Mouse (Mus musculus) stomach, embryonic 15.5 days (tissue): Measurements from ENCODE around the gene Prkn. TPM values are rescaled to one million over a fixed set of nuclear protein-coding genes. Genes with fewer than 3 reads are reported as not detected.

ENCODE experiments used
- ATAC-seq: fragments of 200-750 bp; cut with Nextera tagmentation; 2 replicates; pipeline ENCODE4 v1.8.0; 2017; ENCODE audit warnings: low read depth, moderate number of reproducible peaks, moderate TSS enrichment; ENCODE audit not compliant: insufficient read depth, low FRiP score
- H3K27ac ChIP-seq: fragments of 300-500 bp; sonication (generic); 2 replicates; pipeline ENCODE4 v1.5.1; 2015; ENCODE audit warnings: mild to moderate bottlenecking, inconsistent platforms
- H3K27me3 ChIP-seq: fragments of 300-500 bp; sonication (generic); replicated peaks from 2 replicates; pipeline ENCODE4 v1.6.1; 2015; ENCODE audit warnings: inconsistent platforms
- H3K36me3 ChIP-seq: fragments of 300-500 bp; sonication (generic); 2 replicates; pipeline ENCODE4 v1.6.1; 2015; ENCODE audit warnings: inconsistent platforms
- H3K4me1 ChIP-seq: fragments of 300-500 bp; sonication (generic); 2 replicates; pipeline ENCODE4 v1.6.1; 2015; ENCODE audit warnings: inconsistent platforms
- H3K4me2 ChIP-seq: fragments of 300-500 bp; sonication (generic); 2 replicates; pipeline ENCODE4 v1.6.1; 2015; ENCODE audit warnings: mild to moderate bottlenecking, inconsistent platforms
- H3K4me3 ChIP-seq: fragments of 300-500 bp; sonication (generic); replicated peaks from 2 replicates; pipeline ENCODE4 v1.5.1; 2015; ENCODE audit warnings: inconsistent platforms
- H3K9ac ChIP-seq: fragments of 300-500 bp; sonication (generic); 2 replicates; pipeline ENCODE4 v1.6.1; 2015; ENCODE audit warnings: inconsistent platforms
- H3K9me3 ChIP-seq: fragments of 300-500 bp; sonication (generic); 2 replicates; pipeline ENCODE4 v1.6.1; 2016; ENCODE audit warnings: inconsistent platforms
- WGBS: fragments of 180-500 bp; shearing (Covaris S2); methylation state at CpG from one replicate; pipeline ENCODE4 v1.1.7; 2015; 5-methylcytosine and 5-hydroxymethylcytosine counted together
- polyA plus RNA-seq: library from polyadenylated mRNA; unstranded; fragments of >200 nt; fragmentation: Nextera tagmentation; extraction: Ambion mirVana; gene quantifications from 2 replicates; pipeline ENCODE4 v1.2.1, GENCODE M21; 2015

Gene Prkn
- polyA plus RNA-seq, 1 experiment from 2014 or later: 2.0 TPM

DNA sequence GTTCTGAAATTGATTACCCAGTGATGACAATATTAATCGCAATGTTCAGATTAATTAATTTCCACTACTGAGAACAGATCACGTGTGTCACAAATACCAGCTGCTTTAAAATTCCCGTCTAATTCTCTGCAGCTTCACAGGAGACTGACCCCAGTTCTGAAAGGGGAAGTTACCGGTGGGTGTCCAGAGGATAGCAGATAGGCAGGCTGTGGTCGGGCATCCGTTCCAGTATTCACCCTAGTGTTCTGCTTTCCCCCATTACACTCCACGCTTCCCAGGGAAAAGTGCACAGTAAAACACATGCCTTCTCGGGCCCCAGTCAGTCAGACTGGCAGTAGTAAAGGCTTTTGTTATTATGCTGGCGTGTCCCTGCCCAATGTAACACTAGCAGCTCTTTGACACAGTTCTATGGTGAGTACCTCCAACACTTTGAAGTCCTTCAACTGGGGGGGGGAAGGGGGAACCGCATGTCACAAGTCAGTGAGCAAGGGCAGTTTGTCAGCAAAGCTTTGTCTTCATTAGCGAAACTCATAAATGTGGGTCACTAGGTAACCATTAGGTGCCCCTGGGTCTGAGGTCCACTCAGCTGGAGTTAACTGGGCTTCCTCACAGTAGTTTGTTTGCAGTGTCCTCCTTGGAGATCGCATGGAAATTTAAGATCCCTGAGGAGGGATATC, 940.8 kb downstream of the Prkn start:
- Histone ChIP-seq H3K36me3 (no peaks in the 10 kb centered on the region), H3K9me3 (no peaks in the 10 kb centered on the region), H3K4me3 (no peak overlapping the region), H3K27ac (no peak overlapping the region), H3K27me3 (no peaks in the 10 kb centered on the region), H3K4me1 (no peaks in the 10 kb centered on the region), H3K9ac (no peak overlapping the region), H3K4me2 (no peak overlapping the region)
- ATAC-seq: no peak
- WGBS: 61% methylated on average over 12 of the region's 12 CpGs

DNA sequence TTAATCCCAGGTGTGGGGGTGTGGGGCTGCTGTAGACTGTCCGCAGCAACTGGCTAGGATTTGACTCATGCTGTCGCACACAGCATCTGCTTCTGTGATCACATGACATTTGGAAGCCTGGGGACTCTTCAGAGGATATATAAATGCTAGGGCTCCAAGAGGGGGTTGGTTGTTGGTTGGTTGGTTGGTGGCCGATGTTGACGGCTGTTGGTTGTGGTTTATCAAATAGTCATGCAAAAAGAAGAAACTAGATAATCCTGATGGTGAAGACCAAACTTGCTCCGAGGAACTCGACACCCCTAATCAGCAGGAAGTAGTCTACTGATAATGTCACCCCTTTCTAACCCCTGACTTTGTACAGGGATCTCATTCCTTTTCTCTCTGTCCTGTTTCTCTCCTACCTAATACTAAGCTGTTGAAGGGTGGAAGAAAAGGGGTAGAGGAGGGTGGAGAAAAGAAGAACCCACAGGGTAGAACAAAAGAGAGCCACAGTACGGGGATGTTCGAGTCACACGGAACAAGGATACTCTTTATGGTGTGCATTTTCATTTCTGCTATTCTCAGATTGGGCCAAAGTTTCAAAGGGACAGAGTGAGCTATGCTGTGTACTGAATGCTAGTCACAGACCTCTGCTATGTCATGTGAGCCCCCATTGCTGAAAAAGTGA, 948.2 kb downstream of the Prkn start:
- Histone ChIP-seq H3K9me3 (no peaks in the 10 kb centered on the region), H3K9ac (no peak overlapping the region), H3K36me3 (no peaks in the 10 kb centered on the region), H3K27me3 (no peaks in the 10 kb centered on the region), H3K4me3 (no peak overlapping the region), H3K27ac (no peak overlapping the region), H3K4me2 (no peak overlapping the region), H3K4me1 (no peaks in the 10 kb centered on the region)
- no peak for ATAC-seq
- WGBS: 74% methylated on average over 9 of the region's 9 CpGs

DNA sequence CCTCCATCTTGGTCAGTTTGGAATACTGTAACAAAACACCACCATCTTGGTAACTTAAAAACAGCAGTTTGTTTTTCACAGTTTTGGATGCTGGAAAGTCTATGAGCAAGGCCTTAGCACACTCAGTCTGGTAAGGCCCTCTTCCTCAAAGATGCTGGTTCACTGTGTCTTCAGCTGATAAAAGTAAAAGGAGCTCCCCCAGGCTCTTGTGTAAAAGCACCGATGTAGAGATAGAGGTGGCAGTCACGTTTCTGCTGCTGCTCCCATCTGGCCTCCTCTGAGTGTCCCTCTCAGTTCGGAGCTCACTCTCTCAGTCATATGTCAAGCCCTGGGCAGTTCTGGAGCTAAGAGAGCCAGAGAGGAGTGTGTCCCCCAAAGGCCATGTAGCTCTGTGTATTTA, 955.8 kb downstream of the Prkn start:
- no peak for ATAC-seq

GRCm38 (mm10) chr17:11801226-11801625, 961.0 kb downstream of the Prkn start:
- no peak overlapping the region for H3K4me3 ChIP-seq
- no peaks in the 10 kb centered on the region for H3K4me1 ChIP-seq
- H3K27me3 ChIP-seq: no peaks in the 10 kb centered on the region
- H3K4me2 ChIP-seq: no peak overlapping the region
- no peak overlapping the region for H3K9ac ChIP-seq
- H3K36me3 ChIP-seq: no peaks in the 10 kb centered on the region
- H3K27ac ChIP-seq: no peak overlapping the region
- no peak for ATAC-seq
- no peaks in the 10 kb centered on the region for H3K9me3 ChIP-seq
- 81% methylated on average over 4 of the region's 4 CpGs for WGBS

More for the DNA sequence above, 955.8 kb downstream of the Prkn start:
- Histone ChIP-seq H3K27ac (no peak overlapping the region), H3K9me3 (no peaks in the 10 kb centered on the region), H3K4me2 (no peak overlapping the region), H3K9ac (no peak overlapping the region), H3K4me3 (no peak overlapping the region), H3K27me3 (no peaks in the 10 kb centered on the region), H3K36me3 (no peaks in the 10 kb centered on the region), H3K4me1 (no peaks in the 10 kb centered on the region)
- WGBS: 72% methylated on average over 3 of the region's 3 CpGs

- Histone ChIP-seq H3K36me3 (no peaks in the 10 kb centered on the region), H3K9ac (no peak overlapping the region), H3K4me2 (no peak overlapping the region), H3K27ac (no peak overlapping the region), H3K4me1 (no peaks in the 10 kb centered on the region), H3K9me3 (no peaks in the 10 kb centered on the region), H3K4me3 (no peak overlapping the region), H3K27me3 (no peaks in the 10 kb centered on the region)
- no peak for ATAC-seq
- 75% methylated on average over 3 of the region's 3 CpGs for WGBS
Observed at GRCm38 (mm10) chr17:11807280-11807679, 967.1 kb downstream of the Prkn start.

DNA sequence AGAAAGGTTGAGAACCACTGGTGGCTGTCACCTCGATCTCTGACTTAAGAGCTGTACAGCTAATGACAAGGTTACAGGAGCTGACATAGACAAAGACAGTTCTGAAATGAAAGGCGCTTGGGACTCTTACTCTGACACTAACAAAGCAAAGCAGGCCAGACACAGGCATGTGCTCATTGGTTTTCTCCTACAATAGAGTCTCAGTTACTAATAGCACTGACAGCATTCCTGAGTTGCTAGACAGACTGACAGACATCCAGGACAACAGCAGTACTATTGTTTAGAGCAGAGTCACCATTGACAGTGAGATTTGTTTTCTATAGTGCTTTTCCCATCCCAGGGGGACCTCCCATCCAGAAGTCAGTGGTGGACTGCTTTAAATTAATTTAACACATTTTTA, 977.7 kb downstream of the Prkn start:
- Histone ChIP-seq H3K4me2 (no peak overlapping the region), H3K4me1 (no peaks in the 10 kb centered on the region), H3K4me3 (no peak overlapping the region), H3K36me3 (no peaks in the 10 kb centered on the region), H3K27ac (no peak overlapping the region), H3K9ac (no peak overlapping the region), H3K9me3 (no peaks in the 10 kb centered on the region), H3K27me3 (no peaks in the 10 kb centered on the region)
- WGBS: 73% methylated on average over 2 of the region's 2 CpGs
- no peak for ATAC-seq

GRCm38 (mm10) chr17:11819506-11819905, 979.3 kb downstream of the Prkn start:
- no peaks in the 10 kb centered on the region for H3K36me3 ChIP-seq
- no peak for ATAC-seq
- 62% methylated on average over 8 of the region's 8 CpGs for WGBS

DNA sequence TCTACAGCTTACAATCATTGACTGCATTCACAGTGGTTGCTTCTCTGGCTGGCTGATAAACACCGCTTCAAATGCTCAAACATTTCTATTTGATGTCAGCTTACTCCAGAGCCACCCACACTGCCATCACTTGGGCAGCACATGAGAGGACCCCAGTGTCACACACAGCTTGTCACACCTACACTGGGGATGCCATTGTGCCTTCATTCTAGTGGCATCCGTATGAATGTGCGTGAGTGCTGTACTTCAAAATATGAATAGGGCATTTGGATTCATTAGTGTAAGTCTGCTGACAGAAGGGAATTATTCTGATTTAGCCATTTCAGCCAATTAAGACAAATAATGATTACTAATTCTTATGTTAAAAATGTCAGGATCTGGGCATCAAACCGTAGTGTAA, 980.6 kb downstream of the Prkn start:
- Histone ChIP-seq H3K27ac (no peak overlapping the region), H3K4me2 (no peak overlapping the region), H3K36me3 (no peaks in the 10 kb centered on the region), H3K4me1 (no peaks in the 10 kb centered on the region), H3K9ac (no peak overlapping the region), H3K4me3 (no peak overlapping the region), H3K9me3 (no peaks in the 10 kb centered on the region), H3K27me3 (no peaks in the 10 kb centered on the region)
- no peak for ATAC-seq
- 89% methylated on average over 4 of the region's 4 CpGs for WGBS

More at GRCm38 (mm10) chr17:11819506-11819905, 979.3 kb downstream of the Prkn start:
- Histone ChIP-seq H3K27ac (no peak overlapping the region), H3K4me3 (no peak overlapping the region), H3K4me2 (no peak overlapping the region), H3K4me1 (no peaks in the 10 kb centered on the region), H3K9me3 (no peaks in the 10 kb centered on the region), H3K27me3 (no peaks in the 10 kb centered on the region), H3K9ac (no peak overlapping the region)

DNA sequence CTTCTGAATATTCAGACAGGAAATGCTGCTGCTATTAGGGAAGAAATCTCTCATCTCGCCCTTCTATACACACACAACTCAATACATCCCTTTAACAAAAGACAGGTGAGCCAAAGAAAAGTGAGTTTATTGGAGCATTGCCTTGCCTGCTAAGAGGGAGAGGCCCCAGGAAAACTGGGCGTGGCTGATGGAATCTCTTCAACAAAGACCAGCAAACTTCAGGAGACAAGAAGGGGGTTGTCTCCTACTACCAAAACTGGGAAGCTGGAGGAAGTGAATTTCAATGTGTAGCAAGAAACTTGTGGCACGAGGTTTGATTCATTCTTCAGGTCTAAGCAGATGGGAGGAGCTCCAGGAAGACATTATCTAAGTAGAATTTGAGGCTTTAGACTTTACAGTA, 989.3 kb downstream of the Prkn start:
- Histone ChIP-seq H3K9me3 (no peaks in the 10 kb centered on the region), H3K27ac (no peak overlapping the region), H3K4me3 (no peak overlapping the region), H3K4me1 (no peaks in the 10 kb centered on the region), H3K4me2 (no peak overlapping the region), H3K36me3 (no peaks in the 10 kb centered on the region), H3K9ac (no peak overlapping the region), H3K27me3 (no peaks in the 10 kb centered on the region)
- ATAC-seq: no peak
- 53% methylated on average over 3 of the region's 3 CpGs for WGBS

DNA sequence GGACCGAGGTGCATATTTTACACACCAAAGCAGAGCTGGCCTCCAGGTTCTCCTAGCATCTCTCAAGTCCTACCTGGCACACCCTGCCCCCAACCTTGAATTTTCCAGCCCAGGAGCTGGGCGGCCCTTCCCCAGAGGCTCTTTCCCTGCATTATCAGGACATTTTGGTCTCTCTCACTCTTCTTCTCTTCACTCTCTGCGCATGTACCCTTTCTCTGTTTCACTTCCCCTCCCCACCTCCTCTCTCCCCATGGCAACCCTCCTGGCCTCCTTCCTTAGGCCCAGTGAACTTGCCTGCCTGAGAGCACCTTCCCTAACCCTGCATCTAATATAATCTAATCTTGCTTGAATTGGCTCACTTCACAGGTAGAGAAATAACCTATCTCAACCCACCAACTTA, 996.9 kb downstream of the Prkn start:
- H3K36me3 ChIP-seq: no peaks in the 10 kb centered on the region
- H3K27ac ChIP-seq: no peak overlapping the region
- no peak for ATAC-seq
- no peaks in the 10 kb centered on the region for H3K9me3 ChIP-seq
- H3K4me3 ChIP-seq: no peak overlapping the region
- H3K4me2 ChIP-seq: no peak overlapping the region
- no peaks in the 10 kb centered on the region for H3K27me3 ChIP-seq
- H3K9ac ChIP-seq: no peak overlapping the region
- no peaks in the 10 kb centered on the region for H3K4me1 ChIP-seq
- WGBS: 87% methylated on average over 3 of the region's 3 CpGs

GRCm38 (mm10) chr17:11844436-11844835, 1004.3 kb downstream of the Prkn start:
- no peaks in the 10 kb centered on the region for H3K4me1 ChIP-seq
- H3K9me3 ChIP-seq: no peaks in the 10 kb centered on the region
- H3K9ac ChIP-seq: no peak overlapping the region
- H3K4me2 ChIP-seq: no peak overlapping the region
- no peaks in the 10 kb centered on the region for H3K36me3 ChIP-seq
- H3K27ac ChIP-seq: no peak overlapping the region
- H3K4me3 ChIP-seq: no peak overlapping the region
- H3K27me3 ChIP-seq: no peaks in the 10 kb centered on the region
- WGBS: 90% methylated on average over 4 of the region's 4 CpGs
- ATAC-seq: no peak

GRCm38 (mm10) chr17:11844989-11845388, 1004.8 kb downstream of the Prkn start:
- no peak overlapping the region for H3K4me2 ChIP-seq
- no peaks in the 10 kb centered on the region for H3K4me1 ChIP-seq
- ATAC-seq: no peak
- no peak overlapping the region for H3K27ac ChIP-seq
- no peaks in the 10 kb centered on the region for H3K36me3 ChIP-seq
- no peaks in the 10 kb centered on the region for H3K27me3 ChIP-seq
- H3K4me3 ChIP-seq: no peak overlapping the region
- no peak overlapping the region for H3K9ac ChIP-seq
- H3K9me3 ChIP-seq: no peaks in the 10 kb centered on the region
- 85% methylated on average over 3 of the region's 3 CpGs for WGBS
